Mouse (Mus musculus): ENCODE measurements around the gene Loxl4. TPM values are rescaled to one million over a fixed set of nuclear protein-coding genes. Genes with fewer than 3 reads are reported as not detected.

Loxl4 gene
- 0.21 TPM for total RNA-seq (2023)

GRCm38 (mm10) chr19:42612654-42613053 lies at the start of gene Loxl4:
Loxl4 (minus strand) TSS chr19:42612813.

Other genes starting within 250 kb of the Loxl4 start
- not detected for gene Crtac1, start 181.0 kb downstream of the Loxl4 start, total RNA-seq (2023)
- 37.2 TPM for gene R3hcc1l, start 94.1 kb downstream of the Loxl4 start, total RNA-seq (2023)
- gene Pyroxd2, start 140.0 kb upstream of the Loxl4 start, total RNA-seq (2023) = 3.4 TPM
- 35.1 TPM for gene Hps1, start 167.2 kb upstream of the Loxl4 start, total RNA-seq (2023)

Measured in CD8-positive naive resting alpha-beta T cell, adult 57 days (primary cell).